27 mouse cellular contexts compared by ENCODE assay signal in the genomic region with DNA sequence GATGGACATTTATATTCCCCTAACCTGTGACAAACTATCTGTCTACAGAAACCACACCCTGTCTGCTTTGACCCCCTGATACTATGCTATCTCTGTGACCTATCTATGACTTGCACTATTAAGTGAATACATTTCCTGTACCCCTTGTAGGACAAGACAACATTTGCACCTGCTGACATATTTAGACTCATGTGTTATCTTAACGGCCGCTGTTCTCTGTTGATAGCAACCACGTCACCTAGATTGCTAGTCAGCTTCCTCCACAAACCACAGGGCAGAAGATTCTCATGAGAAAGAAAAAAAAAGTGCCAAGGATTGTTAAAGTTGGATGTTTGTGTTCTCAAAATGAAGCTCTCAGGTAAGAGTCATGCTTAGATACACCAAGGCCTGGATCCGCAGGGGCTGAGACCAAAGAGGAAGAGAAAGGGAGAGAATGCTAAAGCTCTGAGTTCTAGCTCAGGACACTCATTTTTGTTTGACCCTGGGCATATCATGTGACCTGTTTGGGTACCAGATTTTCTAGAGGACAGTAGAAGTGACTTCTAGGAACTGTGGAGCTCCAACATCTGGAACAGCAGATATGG. TPM values are rescaled to one million over a fixed set of nuclear protein-coding genes. Genes with fewer than 3 reads are reported as not detected.
DNase-seq lines count a peak whose midpoint lies in the region; ATAC-seq lines count a peak whose summit lies in the region.
"Had no signal": no experiment of that assay in that cellular context is flagged by ENCODE, and none has a peak within 500 bp of the region (broad histone marks: within the 10 kb centered on the region; RNA-seq: fewer than 3 reads in every experiment).

No protein-coding gene starts in this region.

- no peaks in the 10 kb centered on the region for H3K27me3 ChIP-seq in heart, embryonic 16.5 days (ENCODE audit: control insufficient read depth, insufficient read depth, low read length)
- H3K27me3 ChIP-seq: embryonic facial prominence, embryonic 13.5 days; intestine, embryonic 15.5 days; kidney, embryonic 15.5 days; liver, embryonic 12.5 days had no signal

- H3K4me1 ChIP-seq in heart, embryonic 16.5 days (ENCODE audit: control insufficient read depth, insufficient read depth, low read length): no peaks in the 10 kb centered on the region
- H3K4me1 ChIP-seq: embryonic facial prominence, embryonic 13.5 days; intestine, embryonic 15.5 days; kidney, embryonic 15.5 days had no signal

- H3K36me3 ChIP-seq in heart, embryonic 16.5 days (ENCODE audit: control insufficient read depth, insufficient read depth): no peaks in the 10 kb centered on the region
- H3K36me3 ChIP-seq: embryonic facial prominence, embryonic 13.5 days; G1E; hindbrain, embryonic 12.5 days; intestine, embryonic 15.5 days; kidney, embryonic 15.5 days; liver, embryonic 12.5 days had no signal

- H3K4me3 ChIP-seq in heart, embryonic 16.5 days (ENCODE audit: low read length): no peak overlapping the region
- H3K4me3 ChIP-seq: embryonic facial prominence, embryonic 13.5 days; hindbrain, embryonic 12.5 days; intestine, embryonic 15.5 days; kidney, embryonic 15.5 days; liver, embryonic 12.5 days had no signal

- no peaks in the 10 kb centered on the region for H3K9me3 ChIP-seq in heart, embryonic 16.5 days (replicated peaks; ENCODE audit: control insufficient read depth, low read length)
- H3K9me3 ChIP-seq: embryonic facial prominence, embryonic 13.5 days; hindbrain, embryonic 12.5 days; intestine, embryonic 15.5 days; kidney, embryonic 15.5 days; liver, embryonic 12.5 days had no signal

- H3K9ac ChIP-seq in heart, embryonic 16.5 days (ENCODE audit: low read length): no peak overlapping the region
- H3K9ac ChIP-seq: embryonic facial prominence, embryonic 13.5 days; hindbrain, embryonic 12.5 days; intestine, embryonic 15.5 days; kidney, embryonic 15.5 days; liver, embryonic 12.5 days had no signal

- ATAC-seq in heart, embryonic 16.5 days (replicated peaks; ENCODE audit: extremely low read depth, insufficient read depth, low FRiP score): peak; percentile 49
- peak; percentile 70 for ATAC-seq in megakaryocyte-erythroid progenitor cell, adult 5-6 weeks (replicated peaks; ENCODE audit: low FRiP score, low TSS enrichment, poor library complexity, severe bottlenecking)
- ATAC-seq: intestine, embryonic 15.5 days; liver, embryonic 12.5 days had no signal

- no peak overlapping the region for H3K4me2 ChIP-seq in heart, embryonic 16.5 days (ENCODE audit: low read depth, low read length)
- H3K4me2 ChIP-seq: embryonic facial prominence, embryonic 13.5 days; heart, embryonic 11.5 days; hindbrain, embryonic 12.5 days; intestine, embryonic 15.5 days; kidney, embryonic 15.5 days; liver, embryonic 12.5 days; midbrain, embryonic 11.5 days had no signal

- H3K27ac ChIP-seq in heart, embryonic 16.5 days (ENCODE audit: low read length): no peak overlapping the region
- H3K27ac ChIP-seq: embryonic facial prominence, embryonic 13.5 days; hindbrain, embryonic 12.5 days; intestine, embryonic 15.5 days; kidney, embryonic 15.5 days; liver, embryonic 12.5 days had no signal

- no peak for DNase-seq in heart, adult 9 months (ENCODE audit: low spot score in 2 of 2)
- peak; percentile 47 for DNase-seq in CD4-positive, CD25-positive, alpha-beta regulatory T cell, adult 2 months (ENCODE audit: low read depth, low spot score)
- DNase-seq in T-cell, adult 2 months (ENCODE audit: low spot score): peak; percentile 21
- DNase-seq in liver: no peak
- no peak for DNase-seq in cerebellum, adult 11 months
- DNase-seq: gastrocnemius, postnatal 36 days; heart, postnatal 14 days; lung, adult 2 months; lung, postnatal 36 days; right cerebral cortex, postnatal 14 days; spleen, adult 18-20 months had no signal

- 48% methylated on average over 4 of the region's 4 CpGs for WGBS in heart, embryonic 16.5 days

RNA-seq across cellular contexts. Expression of a gene that starts 36.6 kb away (rescaled TPM):
- not detected in 2 replicates for polyA plus RNA-seq in heart, embryonic 16.5 days (2015; fragmentation: Nextera tagmentation; extraction: Ambion mirVana)
- total RNA-seq in megakaryocyte-erythroid progenitor cell, adult 5-6 weeks (2014; fragmentation: Nextera tagmentation): not detected in 2 replicates
- total RNA-seq in megakaryocyte-erythroid progenitor cell, adult 5-6 weeks (2017): not detected in 2 replicates
- total RNA-seq: adrenal gland, adult 18-20 months; G1E; gastrocnemius, postnatal 36 days; heart, postnatal 14 days; layer of hippocampus, postnatal 10 days; monocyte, adult 5-6 weeks had no signal
- polyA plus RNA-seq: embryonic facial prominence, embryonic 13.5 days; G1E; heart, embryonic 11.5 days; hindbrain, embryonic 12.5 days; intestine, embryonic 15.5 days; kidney, embryonic 15.5 days; large intestine, adult 2 months; limb, embryonic 11.5 days; liver, embryonic 12.5 days; lung, adult 2 months; midbrain, embryonic 11.5 days; neural tube, embryonic 14.5 days had no signal

Comparison
In these comparisons a context has a peak if more than half of its experiments do, and no peak if none do; other contexts are left out.
1. DNase-seq: peak in CD4-positive, CD25-positive, alpha-beta regulatory T cell, adult 2 months (single experiment) and T-cell, adult 2 months (single experiment); none in heart, adult 9 months (0 of 2), liver (single experiment) and cerebellum, adult 11 months (single experiment).